Mouse (Mus musculus) heart, embryonic 10.5 days (tissue): Measurements from ENCODE around the gene Hook2. TPM values are rescaled to one million over a fixed set of nuclear protein-coding genes. Genes with fewer than 3 reads are reported as not detected.

Experiments
- DNase-seq: peaks from one replicate; pipeline ENCODE4 v3.0.0-alpha.2; 2017; ENCODE audit warnings: low spot score
- H3K27ac ChIP-seq: fragments of 300-500 bp; sonication (generic); 2 replicates; pipeline ENCODE4 v1.5.1; 2016; ENCODE audit warnings: mild to moderate bottlenecking
- H3K27me3 ChIP-seq: fragments of 300-500 bp; sonication (generic); 2 replicates; pipeline ENCODE4 v1.6.1; 2016; ENCODE audit warnings: mild to moderate bottlenecking; ENCODE audit not compliant: poor library complexity, insufficient read depth, severe bottlenecking
- H3K36me3 ChIP-seq: fragments of 300-500 bp; sonication (generic); 2 replicates; pipeline ENCODE4 v1.6.1; 2016; ENCODE audit warnings: mild to moderate bottlenecking, moderate library complexity
- H3K4me1 ChIP-seq: fragments of 300-500 bp; sonication (generic); 2 replicates; pipeline ENCODE4 v1.6.1; 2016; ENCODE audit warnings: mild to moderate bottlenecking
- H3K4me3 ChIP-seq: fragments of 300-500 bp; sonication (generic); 2 replicates; pipeline ENCODE4 v1.5.1; 2016; ENCODE audit warnings: mild to moderate bottlenecking, moderate library complexity
- H3K9me3 ChIP-seq: fragments of 300-500 bp; sonication (generic); 2 replicates; pipeline ENCODE4 v1.6.1; 2016; ENCODE audit warnings: mild to moderate bottlenecking, moderate library complexity
- WGBS: fragments of 180-500 bp; shearing (Covaris S2); methylation state at CpG from one replicate; pipeline ENCODE4 v1.1.7; 2016; 5-methylcytosine and 5-hydroxymethylcytosine counted together
- polyA plus RNA-seq: library from polyadenylated mRNA; unstranded; fragments of >200 nt; fragmentation: Nextera tagmentation; extraction: Ambion mirVana; gene quantifications from 2 replicates; pipeline ENCODE4 v1.2.1, GENCODE M21; 2016

Hook2 gene
- polyA plus RNA-seq, 1 experiment from 2014 or later = 14.7 TPM

DNA sequence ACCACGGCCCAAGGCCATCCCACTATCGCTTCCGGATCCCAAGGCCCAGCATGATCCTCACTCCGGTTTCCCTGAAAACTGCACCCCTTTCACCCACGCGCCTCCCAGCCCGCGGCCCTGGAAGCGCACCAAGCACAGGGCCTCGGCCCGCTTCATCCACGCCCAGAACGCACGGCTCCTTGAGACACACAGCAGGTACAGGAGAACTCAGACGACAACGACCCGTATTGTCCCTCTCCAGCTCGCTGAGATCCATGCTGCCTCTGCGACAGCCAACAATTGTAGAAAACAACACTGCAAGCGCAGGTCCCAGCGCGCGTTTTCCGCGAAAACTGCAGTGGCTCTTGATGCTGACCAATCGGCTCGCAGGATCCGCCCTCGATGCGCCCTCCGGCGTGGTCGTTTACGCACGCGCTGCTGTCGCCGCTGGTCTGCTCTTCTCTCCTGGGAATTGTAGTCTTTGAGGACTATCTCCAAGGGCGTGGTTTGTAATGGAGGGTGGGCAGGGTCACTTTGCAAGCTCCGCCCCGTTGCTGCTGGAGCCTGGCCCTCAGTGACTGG, 24.6 kb upstream of the Hook2 start:
- peak; percentile 99 for DNase-seq
- H3K9me3 ChIP-seq = no peaks in the 10 kb centered on the region
- H3K27ac ChIP-seq = peak overlapping the region; percentile 78
- WGBS = under 1% methylated on average over 41 of the region's 41 CpGs
- H3K4me3 ChIP-seq = peak overlapping the region; percentile 78
- peaks cover 35% of the 10 kb centered on the region for H3K4me1 ChIP-seq
- H3K36me3 ChIP-seq = peaks cover 17% of the 10 kb centered on the region
- H3K27me3 ChIP-seq = no peaks in the 10 kb centered on the region

DNA sequence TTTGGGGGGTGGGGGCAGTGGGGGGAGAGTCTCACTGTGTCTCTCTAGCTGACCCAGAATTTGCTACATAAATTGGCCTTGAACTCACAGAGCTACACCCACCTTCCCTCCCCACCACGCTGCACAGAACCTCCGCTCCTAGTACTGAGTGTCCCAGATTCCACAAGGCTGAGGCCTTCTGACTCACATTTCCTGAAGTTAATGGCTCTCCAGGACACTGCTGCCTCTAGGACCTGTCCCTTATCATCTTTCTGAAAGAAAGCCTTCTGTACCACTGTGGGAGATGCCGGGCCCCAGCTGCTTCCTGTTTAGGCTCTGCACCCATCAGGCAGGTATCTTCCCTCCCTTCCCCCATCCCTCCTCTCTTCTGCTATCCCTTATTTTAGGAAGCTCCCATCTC, 23.8 kb upstream of the Hook2 start:
- peak overlapping the region; percentile 78 for H3K4me3 ChIP-seq
- H3K36me3 ChIP-seq = peaks cover 22% of the 10 kb centered on the region
- H3K27ac ChIP-seq = peak overlapping the region; percentile 78
- no peaks in the 10 kb centered on the region for H3K9me3 ChIP-seq
- DNase-seq = no peak
- 20% methylated on average over 3 of the region's 3 CpGs for WGBS
- peaks cover 40% of the 10 kb centered on the region for H3K4me1 ChIP-seq
- no peaks in the 10 kb centered on the region for H3K27me3 ChIP-seq

DNA sequence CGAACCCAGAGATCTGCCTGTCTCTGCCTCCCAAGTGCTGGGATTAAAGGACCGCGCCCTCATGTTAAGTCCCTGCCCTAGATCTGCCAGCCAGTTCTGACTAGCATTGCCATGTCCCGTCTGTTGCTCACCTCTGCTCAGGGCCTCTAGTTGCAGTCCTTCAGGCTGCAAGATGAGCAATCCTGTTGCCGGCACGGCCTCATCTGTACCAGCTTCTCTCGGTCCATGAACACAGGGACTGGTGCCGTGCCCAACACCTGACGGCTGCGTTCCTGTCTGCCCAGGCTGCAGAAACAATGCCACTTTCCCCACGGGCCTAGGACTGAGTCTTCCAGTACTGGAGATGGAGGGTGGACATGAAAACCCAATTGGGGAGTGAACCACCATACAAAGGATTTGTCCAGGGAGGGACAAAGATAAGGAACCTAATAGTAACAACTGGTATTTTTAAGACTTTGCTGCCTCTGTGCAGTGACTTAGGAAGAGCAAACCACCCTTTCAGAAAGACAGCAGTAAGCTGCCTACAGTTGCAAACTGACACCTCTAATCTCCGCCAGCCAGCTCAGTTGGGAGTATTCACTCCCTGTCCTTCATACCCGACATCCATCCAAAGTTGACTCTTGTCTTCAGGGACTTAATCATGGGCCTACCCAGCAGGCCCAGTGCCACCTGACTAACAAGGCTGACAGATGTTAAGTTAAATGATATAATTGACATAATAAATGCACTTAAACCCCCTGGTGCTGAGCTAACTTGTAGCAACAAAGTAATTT, 22.7 kb upstream of the Hook2 start:
- DNase-seq = no peak
- H3K36me3 ChIP-seq = peaks cover 30% of the 10 kb centered on the region
- H3K27ac ChIP-seq = peak overlapping the region; percentile 97
- WGBS = 84% methylated on average over 13 of the region's 13 CpGs
- H3K27me3 ChIP-seq = no peaks in the 10 kb centered on the region
- no peaks in the 10 kb centered on the region for H3K9me3 ChIP-seq
- H3K4me1 ChIP-seq = peaks cover 40% of the 10 kb centered on the region
- H3K4me3 ChIP-seq = peak overlapping the region; percentile 22; the same call in 1 of the 2 replicates

DNA sequence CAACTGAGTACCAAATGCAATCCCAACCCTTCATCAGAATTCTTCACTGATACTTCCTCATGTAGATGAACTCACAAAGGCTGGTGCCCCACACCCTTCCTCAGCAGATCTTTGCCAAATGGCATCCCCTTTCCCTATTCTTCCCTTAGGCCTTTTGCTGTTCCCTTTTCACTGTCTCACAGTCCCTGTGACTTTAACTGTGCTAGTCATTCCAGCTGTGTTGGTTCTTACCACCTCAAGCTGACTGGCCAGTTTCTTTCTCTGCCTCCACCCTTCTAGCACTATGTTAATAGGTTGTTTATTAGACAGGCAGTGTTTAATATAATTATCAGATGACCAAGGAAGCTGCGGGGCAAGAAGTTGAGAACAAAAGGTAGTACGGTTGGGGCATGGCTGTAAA, 21.8 kb upstream of the Hook2 start:
- peak overlapping the region; percentile 83 for H3K4me3 ChIP-seq
- 28% methylated on average over 2 of the region's 2 CpGs for WGBS
- H3K4me1 ChIP-seq = peaks cover 40% of the 10 kb centered on the region
- no peak for DNase-seq
- no peaks in the 10 kb centered on the region for H3K27me3 ChIP-seq
- H3K27ac ChIP-seq = peak overlapping the region; percentile 97
- H3K9me3 ChIP-seq = no peaks in the 10 kb centered on the region
- H3K36me3 ChIP-seq = peaks cover 35% of the 10 kb centered on the region

DNA sequence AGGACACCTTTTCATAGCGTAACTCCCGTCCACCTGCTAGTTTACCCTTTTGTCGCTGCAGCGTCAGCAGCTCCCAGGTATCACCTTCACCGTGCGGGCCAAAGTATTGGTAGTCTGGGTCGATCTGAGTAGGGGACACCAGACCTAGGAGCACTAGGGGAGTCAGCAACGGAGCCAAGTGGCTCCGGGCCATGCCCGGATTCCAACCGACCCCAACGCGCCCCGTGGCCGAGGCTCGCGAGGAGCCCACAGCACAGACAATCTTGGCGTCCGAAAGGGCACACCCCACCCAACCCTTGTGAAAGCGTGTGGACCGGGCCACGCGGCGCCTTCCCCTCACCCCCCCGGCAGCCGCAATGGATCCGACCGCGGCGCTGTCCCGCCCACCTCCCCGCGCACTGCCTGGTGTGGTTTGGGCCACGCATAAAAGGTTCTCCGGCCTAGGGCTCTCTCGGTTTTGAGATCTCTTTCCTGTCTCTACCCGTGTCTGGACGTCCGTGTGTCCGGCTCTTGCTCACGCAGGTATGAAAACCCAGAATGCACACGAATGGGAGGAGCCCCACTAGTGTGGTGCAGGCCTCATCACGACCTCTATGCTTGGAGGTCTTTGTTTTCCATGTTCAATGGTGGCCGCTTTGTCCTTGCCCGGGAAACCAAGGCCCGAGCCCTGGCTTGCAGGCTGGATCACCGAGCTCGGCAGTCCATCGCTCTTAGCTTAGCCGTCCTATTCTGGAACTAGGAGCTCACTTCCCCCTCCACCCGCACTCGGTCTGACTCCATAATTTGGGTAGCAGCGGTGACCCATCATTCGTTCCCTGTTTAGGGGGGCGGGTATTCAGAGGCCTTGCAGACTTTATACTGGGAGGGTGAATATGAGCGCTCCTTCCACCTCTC, 20.9 kb upstream of the Hook2 start, which contains the start of the genes Gm49661, Prdx2 and Rnaseh2a:
Gm49661 (minus strand) TSS at position 193 of the 894 bp plus-strand sequence.
Prdx2 (plus strand) TSS at position 347 of the 894 bp plus-strand sequence.
Rnaseh2a (minus strand) TSS at position 527 of the 894 bp plus-strand sequence.
- WGBS = under 1% methylated on average over 56 of the region's 56 CpGs
- peaks cover 40% of the 10 kb centered on the region for H3K4me1 ChIP-seq
- peaks cover 39% of the 10 kb centered on the region for H3K36me3 ChIP-seq
- peak within 1 kb of the TSS; percentile 97 for H3K27ac ChIP-seq
- peak within 1 kb of the TSS; percentile 83 for H3K4me3 ChIP-seq
- no peaks in the 10 kb centered on the region for H3K27me3 ChIP-seq
- DNase-seq = peak; percentile 93
- H3K9me3 ChIP-seq = no peaks in the 10 kb centered on the region

DNA sequence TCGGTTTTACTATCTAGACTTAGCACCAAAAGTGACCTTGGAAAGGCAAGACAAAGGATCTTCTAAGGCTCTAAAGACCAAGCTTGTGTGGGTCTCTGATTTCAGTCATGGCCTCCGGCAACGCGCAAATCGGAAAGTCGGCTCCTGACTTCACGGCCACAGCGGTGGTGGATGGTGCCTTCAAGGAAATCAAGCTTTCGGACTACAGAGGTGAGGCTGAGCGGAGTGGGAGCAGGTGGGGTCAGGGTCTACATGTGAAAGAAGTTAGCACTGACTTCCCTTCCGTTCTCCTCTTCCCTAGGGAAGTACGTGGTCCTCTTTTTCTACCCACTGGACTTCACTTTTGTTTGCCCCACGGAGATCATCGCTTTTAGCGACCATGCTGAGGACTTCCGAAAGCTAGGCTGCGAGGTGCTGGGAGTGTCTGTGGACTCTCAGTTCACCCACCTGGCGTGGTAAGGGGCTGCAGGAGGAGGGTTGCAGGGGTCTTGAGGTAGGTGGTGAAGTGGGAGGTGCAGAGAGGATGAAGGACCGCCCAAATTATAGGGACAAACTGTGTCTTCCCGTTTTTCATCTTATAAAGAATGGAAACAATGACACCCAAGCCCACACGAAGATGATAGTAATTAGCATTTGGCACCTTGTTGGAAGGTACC, 20.1 kb upstream of the Hook2 start:
- H3K27me3 ChIP-seq = no peaks in the 10 kb centered on the region
- no peak for DNase-seq
- WGBS = 14% methylated on average over 21 of the region's 21 CpGs

DNA sequence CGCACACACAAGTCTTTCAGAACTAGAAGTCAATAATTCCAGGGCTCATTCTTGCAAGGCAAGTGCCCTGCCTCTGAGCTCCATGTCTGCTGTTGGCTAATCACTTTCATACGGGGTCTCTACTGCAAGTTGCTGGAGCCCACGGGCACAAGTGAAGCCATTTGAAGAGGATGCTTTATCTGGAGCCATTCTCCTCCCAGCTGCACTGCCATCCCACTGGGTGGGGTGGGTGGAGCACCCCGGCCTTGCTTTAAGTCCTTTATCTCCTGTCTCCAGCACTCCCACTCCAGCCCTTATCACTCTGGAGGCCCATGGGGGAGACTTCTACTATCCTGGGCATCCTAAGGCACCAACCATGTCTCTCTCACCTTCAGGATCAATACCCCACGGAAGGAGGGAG, 19.5 kb upstream of the Hook2 start:
- peak; percentile 94 for DNase-seq
- peak overlapping the region; percentile 83 for H3K4me3 ChIP-seq
- no peaks in the 10 kb centered on the region for H3K9me3 ChIP-seq
- H3K4me1 ChIP-seq = peaks cover 41% of the 10 kb centered on the region
- peak overlapping the region; percentile 97 for H3K27ac ChIP-seq
- H3K27me3 ChIP-seq = no peaks in the 10 kb centered on the region
- peaks cover 44% of the 10 kb centered on the region for H3K36me3 ChIP-seq
- WGBS = 35% methylated on average over 5 of the region's 5 CpGs

More for the DNA sequence above, 20.1 kb upstream of the Hook2 start:
- H3K9me3 ChIP-seq = no peaks in the 10 kb centered on the region
- H3K4me1 ChIP-seq = peaks cover 38% of the 10 kb centered on the region
- H3K4me3 ChIP-seq = peak overlapping the region; percentile 83
- peaks cover 44% of the 10 kb centered on the region for H3K36me3 ChIP-seq
- peak overlapping the region; percentile 97 for H3K27ac ChIP-seq

DNA sequence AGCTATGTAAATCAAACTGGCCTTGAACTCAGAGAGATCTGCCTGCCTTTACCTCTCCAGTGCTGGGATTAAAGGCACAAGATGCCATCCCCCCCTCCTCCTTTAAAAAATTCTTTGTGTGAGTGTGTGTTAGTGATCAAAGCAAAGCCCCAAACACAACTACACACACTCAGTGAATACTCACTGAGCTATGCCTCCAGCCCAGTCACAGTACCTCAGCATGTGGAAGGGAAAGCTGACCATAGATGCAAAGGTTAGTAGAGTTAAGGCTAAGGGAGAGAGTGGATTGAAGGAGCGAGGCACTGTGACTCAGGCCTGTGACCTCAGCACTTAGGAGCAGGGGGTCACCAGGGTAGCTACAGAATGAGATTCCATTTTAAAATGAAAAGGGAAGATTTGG, 17.3 kb upstream of the Hook2 start:
- Histone ChIP-seq H3K27ac (no peak overlapping the region), H3K9me3 (no peaks in the 10 kb centered on the region), H3K36me3 (peaks cover 44% of the 10 kb centered on the region), H3K4me1 (peaks cover 47% of the 10 kb centered on the region), H3K4me3 (no peak overlapping the region), H3K27me3 (peaks cover 8% of the 10 kb centered on the region)
- no peak for DNase-seq
- 78% methylated on average over 1 of the region's 1 CpGs for WGBS

DNA sequence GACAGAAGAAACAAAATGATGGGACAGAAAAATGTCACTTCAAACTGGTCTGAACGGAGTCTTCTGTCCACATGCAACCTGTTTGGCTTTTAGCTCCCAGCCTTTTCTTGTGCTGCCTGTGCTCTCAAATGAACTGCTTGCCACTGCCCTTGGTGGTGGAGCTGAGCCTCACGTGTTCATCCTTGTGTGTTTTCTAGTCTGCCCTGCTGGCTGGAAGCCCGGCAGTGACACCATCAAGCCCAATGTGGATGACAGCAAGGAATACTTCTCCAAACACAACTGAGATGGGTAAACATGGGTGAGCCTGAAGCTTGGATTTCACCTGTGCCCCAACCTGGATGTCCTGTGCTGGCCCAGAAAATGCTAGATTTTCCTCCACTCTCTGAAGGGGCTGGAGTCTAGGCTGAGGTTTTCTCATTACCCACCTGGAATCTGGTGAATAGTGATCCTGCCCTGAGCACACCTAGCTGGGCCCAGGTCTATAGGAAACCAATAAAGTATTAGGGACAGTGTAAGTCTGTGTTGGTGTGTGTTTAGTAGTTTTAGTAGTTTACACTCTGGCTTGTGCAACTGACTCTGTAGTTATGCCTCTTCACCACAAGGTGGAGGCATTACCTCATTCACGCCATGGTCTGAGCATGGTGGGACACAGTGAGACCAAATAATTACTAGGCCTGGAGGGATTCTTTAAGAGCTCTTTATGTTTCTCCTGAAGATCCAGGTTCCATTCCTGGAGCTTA, 16.4 kb upstream of the Hook2 start:
- Histone ChIP-seq H3K4me1 (peaks cover 49% of the 10 kb centered on the region), H3K4me3 (no peak overlapping the region), H3K9me3 (no peaks in the 10 kb centered on the region), H3K27ac (no peak overlapping the region), H3K36me3 (peaks cover 44% of the 10 kb centered on the region), H3K27me3 (peaks cover 8% of the 10 kb centered on the region)
- DNase-seq = no peak
- WGBS = 75% methylated on average over 4 of the region's 4 CpGs

DNA sequence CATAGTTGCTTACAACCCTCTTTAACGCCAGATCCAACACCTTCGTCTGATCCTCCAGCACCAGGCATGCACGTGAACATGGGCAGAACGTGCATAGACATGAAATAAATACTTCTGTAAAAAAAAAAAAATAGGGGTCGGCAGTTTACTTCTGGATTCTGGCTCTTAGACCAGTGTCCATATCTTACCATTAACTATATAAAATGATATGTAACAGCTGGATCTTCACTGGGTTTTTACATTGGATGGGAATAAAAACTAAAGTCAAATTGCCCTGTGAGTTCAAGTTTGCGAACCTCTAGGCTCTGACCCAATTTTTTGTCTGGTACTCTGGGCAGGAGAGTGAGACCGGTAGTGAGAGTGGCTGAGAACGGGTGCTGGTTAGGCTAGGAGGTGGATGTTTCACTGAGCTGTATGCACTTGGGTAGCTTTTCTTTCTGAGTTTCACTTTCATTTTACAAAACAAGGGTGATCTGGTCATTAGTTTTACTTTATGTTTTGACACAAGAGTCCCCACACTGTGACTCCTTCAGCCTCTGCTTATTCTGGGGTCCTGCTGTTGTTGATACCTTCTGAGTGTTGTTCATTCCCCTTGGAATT, 15.8 kb upstream of the Hook2 start:
- Histone ChIP-seq H3K4me1 (peaks cover 56% of the 10 kb centered on the region), H3K36me3 (peaks cover 44% of the 10 kb centered on the region), H3K4me3 (no peak overlapping the region), H3K27me3 (peaks cover 12% of the 10 kb centered on the region), H3K27ac (no peak overlapping the region), H3K9me3 (no peaks in the 10 kb centered on the region)
- DNase-seq = no peak
- WGBS = 79% methylated on average over 8 of the region's 8 CpGs

DNA sequence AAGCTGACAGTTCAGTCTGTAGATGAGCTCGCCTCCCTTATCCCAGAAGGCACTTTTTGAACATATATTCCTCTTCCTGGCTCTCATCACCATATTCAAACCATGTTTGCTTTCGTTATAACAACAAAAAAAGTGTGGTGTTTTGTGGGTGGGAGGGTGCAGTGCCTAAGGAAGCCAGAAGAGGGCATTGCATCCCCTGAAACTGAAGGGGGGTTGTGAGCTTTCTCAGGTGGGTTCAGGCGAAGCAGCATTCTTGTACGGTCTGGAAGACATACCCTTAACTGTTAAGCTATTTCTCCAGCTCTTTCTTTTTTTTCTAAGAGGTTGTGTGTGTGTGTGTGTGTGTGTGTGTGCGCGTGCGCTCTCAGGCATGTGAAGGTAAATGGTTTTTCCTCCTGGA, 15.0 kb upstream of the Hook2 start:
- 32% methylated on average over 7 of the region's 7 CpGs for WGBS
- DNase-seq = no peak
- Histone ChIP-seq H3K4me3 (peak overlapping the region; percentile 75), H3K36me3 (peaks cover 44% of the 10 kb centered on the region), H3K9me3 (no peaks in the 10 kb centered on the region), H3K4me1 (peaks cover 61% of the 10 kb centered on the region), H3K27ac (peak overlapping the region; percentile 90; the same call in 1 of the 2 replicates), H3K27me3 (peaks cover 17% of the 10 kb centered on the region)
